Mouse (Mus musculus) embryonic stem cell, embryonic (primary cell): ENCODE results near the gene Ndufb8.

Experiments used
- CTCF ChIA-PET, 4 experiments: fragments of 300-600 bp in 2 of 4; fragments of 350-600 bp in 2 of 4; sonication (Branson Sonifier 250); formaldehyde crosslinking; loops; one replicate each; lab custom pipeline; 2022; ENCODE audit warnings: inconsistent platforms in 2 of 4; lab: Charles Lee
- POLR2A ChIA-PET, 4 experiments: fragments of 300-600 bp in 2 of 4; fragments of 350-600 bp in 2 of 4; sonication (Branson Sonifier 250); formaldehyde crosslinking; loops; one replicate each; lab custom pipeline; 2022; ENCODE audit warnings: antibody characterized with exemption in 4 of 4, inconsistent platforms in 1 of 4; lab: Charles Lee

Ndufb8 gene

GRCm38 (mm10) chr19:44545321-44546041, 9.8 kb downstream of the Ndufb8 start, which contains the start of gene Sec31b:
Gene Sec31b, minus strand, starts transcription at chr19:44545864.
- ChIA-PET POLR2A (interaction anchor here (1.0 to 3.4 kb wide), 14 partner anchors 9 to 350 kb away, joined by 3 to 16 read pairs (median 4); partner anchors contain the start of genes Hif1an (in 3 of the 4) and Ndufb8 (in 2 of the 4)), CTCF (interaction anchor here (0.6 to 2.0 kb wide), 38 partner anchors 9 to 713 kb away, joined by 3 to 22 read pairs (median 4); partner anchors contain the start of genes Hif1an (in 4 of the 4) and Ndufb8 (in 1 of the 4))

- POLR2A ChIA-PET = interaction anchor here (0.6 to 3.4 kb wide), 16 partner anchors 10 to 1908 kb away, joined by 3 to 16 read pairs (median 4); partner anchors contain the start of genes Hif1an (in 3 of the 4) and Ndufb8 (in 1 of the 4)
- CTCF ChIA-PET = interaction anchor here (0.5 to 2.0 kb wide), 60 partner anchors 10 to 963 kb away, joined by 3 to 22 read pairs (median 4); partner anchors contain the start of genes Hif1an (in 3 of the 4), Ndufb8 (in 3 of the 4) and Kazald1 (in 1 of the 4)
These were observed 10.5 kb downstream of the Ndufb8 start for GRCm38 (mm10) chr19:44544775-44545174.

GRCm38 (mm10) chr19:44544372-44544771, 10.9 kb downstream of the Ndufb8 start:
- ChIA-PET CTCF (interaction anchor here (0.5 to 2.0 kb wide), 62 partner anchors 9 to 963 kb away, joined by 3 to 22 read pairs (median 4); partner anchors contain the start of genes Hif1an (in 3 of the 4), Ndufb8 (in 3 of the 4) and Kazald1 (in 1 of the 4)), POLR2A (interaction anchor here (0.6 to 3.4 kb wide), 15 partner anchors 11 to 1909 kb away, joined by 3 to 16 read pairs (median 4); partner anchors contain the start of genes Hif1an (in 3 of the 4) and Ndufb8 (in 1 of the 4))

GRCm38 (mm10) chr19:44542694-44543178, 12.5 kb downstream of the Ndufb8 start:
- POLR2A ChIA-PET = interaction anchor here in 2 of 4 experiments (0.8 to 1.4 kb wide), 2 partner anchors 8 to 28 kb away, joined by 3 read pairs; no protein-coding TSS in a partner anchor
- CTCF ChIA-PET = interaction anchor here in 1 of 4 experiments (1.2 kb wide), 1 partner anchor 24 kb away, joined by 4 read pairs; no protein-coding TSS in a partner anchor

- ChIA-PET CTCF (interaction anchor here in 2 of 4 experiments (0.6 to 0.8 kb wide), 2 partner anchors 19 to 45 kb away, joined by 3 to 4 read pairs; no protein-coding TSS in a partner anchor), POLR2A (interaction anchor here in 1 of 4 experiments (1.6 kb wide), 1 partner anchor 13 kb away, joined by 4 read pairs; no protein-coding TSS in a partner anchor)
These were observed 17.8 kb downstream of the Ndufb8 start for GRCm38 (mm10) chr19:44537416-44537815.

GRCm38 (mm10) chr19:44535376-44535775, 19.9 kb downstream of the Ndufb8 start:
- POLR2A ChIA-PET = interaction anchor here in 3 of 4 experiments (0.6 to 1.4 kb wide), 3 partner anchors 22 to 147 kb away, joined by 3 to 5 read pairs (median 3); no protein-coding TSS in a partner anchor

GRCm38 (mm10) chr19:44530018-44530417, 25.2 kb downstream of the Ndufb8 start:
- CTCF ChIA-PET = interaction anchor here in 2 of 4 experiments (1.0 to 1.4 kb wide), 3 partner anchors 11 to 54 kb away, joined by 3 to 4 read pairs (median 4); no protein-coding TSS in a partner anchor
- POLR2A ChIA-PET = interaction anchor here in 1 of 4 experiments (0.7 to 1.0 kb wide), 2 partner anchors 11 to 16 kb away, joined by 3 read pairs; partner anchors contain the start of gene Sec31b

More at GRCm38 (mm10) chr19:44535376-44535775, 19.9 kb downstream of the Ndufb8 start:
- CTCF ChIA-PET = interaction anchor here in 3 of 4 experiments (0.7 to 1.6 kb wide), 7 partner anchors 9 to 59 kb away, joined by 3 to 5 read pairs (median 3); no protein-coding TSS in a partner anchor

- POLR2A ChIA-PET = interaction anchor here in 1 of 4 experiments (0.8 kb wide), 1 partner anchor 37 kb away, joined by 3 read pairs; the partner anchor contains the start of gene Hif1an
- CTCF ChIA-PET = no interaction called here
These were observed 29.6 kb downstream of the Ndufb8 start for GRCm38 (mm10) chr19:44525551-44526205.

GRCm38 (mm10) chr19:44519152-44519551, 36.1 kb downstream of the Ndufb8 start:
- CTCF ChIA-PET = interaction anchor here (0.5 to 2.5 kb wide), 53 partner anchors 8 to 1613 kb away, joined by 3 to 24 read pairs (median 4); partner anchors contain the start of genes Hif1an (in 3 of the 4), Sec31b (in 3 of the 4), Elovl3 (in 1 of the 4) and Ndufb8 (in 1 of the 4)
- POLR2A ChIA-PET = interaction anchor here (0.5 to 1.6 kb wide), 14 partner anchors 9 to 498 kb away, joined by 3 to 9 read pairs (median 4); partner anchors contain the start of genes Hif1an (in 2 of the 4) and Ndufb8 (in 1 of the 4)

- ChIA-PET POLR2A (interaction anchor here (0.6 to 1.6 kb wide), 14 partner anchors 8 to 110 kb away, joined by 3 to 9 read pairs (median 5); partner anchors contain the start of genes Hif1an (in 3 of the 4), Ndufb8 (in 1 of the 4) and Scd1 (in 1 of the 4)), CTCF (interaction anchor here (0.5 to 2.5 kb wide), 61 partner anchors 8 to 722 kb away, joined by 3 to 24 read pairs (median 4); partner anchors contain the start of genes Sec31b (in 3 of the 4), Hif1an (in 2 of the 4) and Sfxn3 (in 1 of the 4))
These were observed 37.1 kb downstream of the Ndufb8 start for GRCm38 (mm10) chr19:44517996-44518768.

GRCm38 (mm10) chr19:44515769-44516168, 39.5 kb downstream of the Ndufb8 start:
- CTCF ChIA-PET = no interaction called here

GRCm38 (mm10) chr19:44514521-44515451, 40.5 kb downstream of the Ndufb8 start:
- ChIA-PET CTCF (interaction anchor here in 2 of 4 experiments (0.6 to 1.4 kb wide), 3 partner anchors 30 to 857 kb away, joined by 3 to 4 read pairs (median 4); no protein-coding TSS in a partner anchor), POLR2A (interaction anchor here in 3 of 4 experiments (0.6 to 1.1 kb wide), 4 partner anchors 28 to 1788 kb away, joined by 3 to 4 read pairs (median 4); partner anchors contain the start of gene Mrpl43 (in 1 of the 3))

More at GRCm38 (mm10) chr19:44515769-44516168, 39.5 kb downstream of the Ndufb8 start:
- POLR2A ChIA-PET = no interaction called here

GRCm38 (mm10) chr19:44513921-44514482, 41.2 kb downstream of the Ndufb8 start:
- ChIA-PET CTCF (interaction anchor here in 3 of 4 experiments (0.6 to 1.4 kb wide), 5 partner anchors 30 to 1115 kb away, joined by 3 to 5 read pairs (median 4); no protein-coding TSS in a partner anchor), POLR2A (interaction anchor here in 2 of 4 experiments (1.0 to 1.4 kb wide), 3 partner anchors 27 to 264 kb away, joined by 3 to 4 read pairs (median 3); partner anchors contain the start of gene Ndufb8 (in 1 of the 2))
